Mouse (Mus musculus): ENCODE data around the gene Htr2b.

DNA sequence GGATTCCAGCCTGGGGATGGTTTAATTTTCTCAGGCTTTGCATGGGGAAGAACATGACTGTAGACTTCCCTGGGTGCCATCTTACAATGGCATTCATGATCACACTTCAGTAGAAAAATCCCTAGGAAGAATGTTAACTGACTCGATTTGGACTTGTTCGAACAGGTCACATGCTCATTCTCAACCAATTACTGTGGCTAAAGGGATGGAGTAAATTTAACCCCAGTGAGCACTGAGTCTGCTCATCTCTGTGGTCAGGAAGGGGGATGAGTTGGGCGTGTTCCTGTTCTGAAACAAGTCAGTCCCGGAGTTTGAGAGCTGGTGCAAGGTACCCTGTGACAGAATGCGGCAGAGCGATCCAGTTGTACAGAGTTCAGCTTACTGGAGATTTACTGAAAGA is 39.2 kb upstream of the Htr2b start:
- no peak for TF ChIP-seq GATA1 (IDR thresholded peaks at IDR 0.05; ENCODE audit: borderline replicate concordance, low read length)
- no peak for TF ChIP-seq FLI1 (IDR thresholded peaks at IDR 0.05; ENCODE audit: low read length)

Measured in megakaryocyte, embryonic 14.5 days (primary cell).